Mouse (Mus musculus): ENCODE results near the gene Hoxb3. TPM values are rescaled to one million over a fixed set of nuclear protein-coding genes. Genes with fewer than 3 reads are reported as not detected.

The Hoxb3 gene
- polyA plus RNA-seq, 1 experiment from 2014 or later = 12.6 TPM

- peak overlapping the region; percentile 99 for H3K27ac ChIP-seq (replicated peaks)
- WGBS = 7% methylated on average over 6 of the region's 6 CpGs
- H3K27me3 ChIP-seq (replicated peaks) = no peaks in the 10 kb centered on the region
- peak overlapping the region; percentile 66 for H3K9ac ChIP-seq (replicated peaks)
- H3K4me1 ChIP-seq = peaks cover 95% of the 10 kb centered on the region
- H3K4me2 ChIP-seq = peak overlapping the region; percentile 87
- H3K36me3 ChIP-seq = no peaks in the 10 kb centered on the region
- H3K9me3 ChIP-seq (replicated peaks) = no peaks in the 10 kb centered on the region
- ATAC-seq (ENCODE audit: low FRiP score) = no peak
- H3K4me3 ChIP-seq (replicated peaks) = peak overlapping the region; percentile 19
These were observed 13.9 kb downstream of the Hoxb3 start for GRCm38 (mm10) chr11:96337026-96337425.

DNA sequence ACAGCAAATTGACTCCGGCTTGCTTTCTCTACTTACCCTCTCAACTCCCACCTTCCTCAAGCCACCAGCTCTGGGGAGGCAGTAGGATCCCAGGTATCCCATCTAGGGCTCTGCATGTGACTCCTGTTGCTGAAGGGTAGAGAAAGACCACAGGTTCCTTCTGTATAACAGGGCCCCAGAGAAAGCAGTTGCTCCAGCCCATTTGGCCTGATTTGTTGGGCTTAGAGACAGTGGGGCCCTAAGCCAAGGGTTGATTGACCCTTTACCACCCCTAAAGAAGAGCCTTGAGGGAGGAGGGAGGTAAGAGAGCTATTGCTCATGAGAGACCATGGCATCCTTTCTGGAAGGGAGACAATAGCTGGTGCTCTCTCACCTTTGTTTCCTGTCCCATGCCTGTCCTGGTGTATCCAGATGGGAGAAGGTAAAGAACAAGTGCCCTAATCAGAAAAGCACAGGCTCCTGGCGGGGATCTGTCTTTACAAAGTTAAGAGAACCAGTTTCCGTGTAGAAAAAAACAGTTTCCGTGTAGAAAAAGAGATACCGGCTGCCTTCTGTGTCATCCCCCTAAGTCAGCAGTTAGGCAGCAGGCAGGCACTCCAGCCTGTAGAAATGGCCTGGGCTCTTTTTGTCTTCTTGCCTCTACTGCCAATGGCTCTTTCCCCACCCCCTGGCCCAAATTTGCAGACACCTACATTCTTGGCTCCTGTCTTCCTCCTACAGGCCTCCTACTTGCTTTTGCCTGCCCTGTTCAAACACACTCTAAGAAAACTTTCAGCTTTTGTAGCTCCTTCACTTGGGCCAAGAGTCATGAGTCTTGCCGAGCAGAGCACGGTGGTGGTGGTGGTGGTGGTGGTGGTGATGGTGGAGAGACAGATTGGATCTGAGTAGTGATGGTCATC, 16.1 kb downstream of the Hoxb3 start:
- Histone ChIP-seq H3K9ac (replicated peaks) (peak overlapping the region; percentile 66), H3K4me1 (peaks cover 95% of the 10 kb centered on the region), H3K4me3 (replicated peaks) (peak overlapping the region; percentile 44), H3K9me3 (replicated peaks) (no peaks in the 10 kb centered on the region), H3K4me2 (peak overlapping the region; percentile 87), H3K36me3 (no peaks in the 10 kb centered on the region), H3K27me3 (replicated peaks) (no peaks in the 10 kb centered on the region), H3K27ac (replicated peaks) (peak overlapping the region; percentile 99)
- no peak for ATAC-seq (ENCODE audit: low FRiP score)
- 11% methylated on average over 7 of the region's 7 CpGs for WGBS

DNA sequence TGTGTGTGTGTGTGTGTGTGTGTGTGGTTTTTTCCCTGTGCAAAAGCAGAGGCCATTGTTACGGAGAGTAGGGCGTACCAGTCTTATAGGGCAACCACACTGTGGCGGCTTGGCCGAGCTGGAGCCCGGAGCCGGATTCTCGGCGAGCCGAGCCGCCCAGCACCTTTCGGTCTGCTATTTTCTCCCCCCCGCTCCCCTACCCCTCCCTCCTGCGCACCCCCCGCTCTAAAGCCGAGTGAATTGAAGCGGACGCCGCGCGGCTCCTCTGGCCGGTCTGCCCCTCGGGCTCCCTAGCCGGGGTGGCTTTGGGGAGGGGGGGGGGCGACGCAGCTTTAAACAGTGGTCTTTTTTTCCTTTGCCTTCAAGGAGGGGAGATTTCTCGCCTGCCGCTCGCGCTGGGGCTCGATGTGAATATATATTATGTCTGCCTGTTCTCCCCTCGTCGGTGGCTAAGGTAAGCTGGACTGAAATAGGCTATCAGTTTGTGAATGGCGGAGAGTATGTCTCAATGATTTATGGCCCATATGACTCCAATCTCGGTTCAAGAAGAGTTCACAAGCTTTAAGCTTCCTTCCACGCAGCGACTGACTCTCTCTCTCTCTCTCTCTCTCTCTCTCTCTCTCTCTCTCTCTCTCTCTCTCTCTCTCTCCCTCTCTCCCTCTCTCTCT, 17.7 kb downstream of the Hoxb3 start:
- Histone ChIP-seq H3K36me3 (no peaks in the 10 kb centered on the region), H3K27ac (replicated peaks) (peak overlapping the region; percentile 99), H3K4me2 (peak overlapping the region; percentile 87), H3K4me3 (replicated peaks) (peak overlapping the region; percentile 44), H3K27me3 (replicated peaks) (no peaks in the 10 kb centered on the region), H3K9me3 (replicated peaks) (no peaks in the 10 kb centered on the region), H3K4me1 (peaks cover 95% of the 10 kb centered on the region), H3K9ac (replicated peaks) (peak overlapping the region; percentile 66)
- WGBS = under 1% methylated on average over 36 of the region's 36 CpGs
- ATAC-seq (ENCODE audit: low FRiP score) = peak; percentile 65

DNA sequence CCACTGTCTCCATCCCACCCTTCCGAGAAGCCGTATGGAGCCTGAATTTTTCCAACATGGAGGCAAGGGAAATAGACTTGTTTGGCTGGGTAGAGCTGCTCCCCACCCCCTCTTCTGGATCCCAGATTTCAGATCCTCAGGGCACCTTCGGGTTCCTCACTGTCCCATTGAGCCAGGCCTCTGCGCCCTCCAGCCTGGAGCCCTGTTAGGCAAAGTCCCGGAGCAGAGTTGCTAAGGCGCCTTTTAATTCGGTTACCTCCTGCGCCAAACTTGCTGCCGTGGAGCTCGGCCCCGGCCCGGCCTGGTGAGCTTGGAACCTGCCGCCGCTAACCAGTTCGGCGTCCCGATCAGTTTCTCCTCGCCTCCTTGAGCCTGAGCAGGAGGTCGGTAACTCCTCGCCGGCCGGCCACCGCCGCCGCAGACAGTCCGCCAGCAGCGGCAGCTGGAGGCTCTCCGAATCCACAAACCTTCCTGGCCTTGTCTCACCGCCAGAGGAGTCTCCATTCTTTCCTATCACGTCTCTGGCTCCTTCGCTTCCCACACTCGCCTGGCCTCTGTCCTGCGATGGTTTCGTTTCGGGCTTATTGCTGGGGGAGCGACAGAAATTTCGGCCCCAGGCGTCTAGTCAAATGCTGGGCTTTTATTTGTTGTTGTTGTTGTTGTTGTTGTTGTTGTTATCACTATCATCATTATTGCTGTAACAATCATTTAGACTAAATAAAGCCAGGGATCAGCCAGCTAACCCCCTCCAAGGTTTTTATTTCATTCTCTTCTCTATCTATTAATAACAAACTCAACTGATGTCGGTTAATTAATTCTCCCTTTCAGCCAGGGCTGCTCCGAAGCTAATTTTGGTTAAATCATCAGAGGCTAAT, 18.8 kb downstream of the Hoxb3 start:
- Histone ChIP-seq H3K4me2 (peak overlapping the region; percentile 87), H3K27ac (replicated peaks) (peak overlapping the region; percentile 99), H3K4me3 (replicated peaks) (peak overlapping the region; percentile 44), H3K36me3 (no peaks in the 10 kb centered on the region), H3K9me3 (replicated peaks) (no peaks in the 10 kb centered on the region), H3K4me1 (peaks cover 95% of the 10 kb centered on the region), H3K27me3 (replicated peaks) (no peaks in the 10 kb centered on the region), H3K9ac (replicated peaks) (peak overlapping the region; percentile 66)
- ATAC-seq (ENCODE audit: low FRiP score) = no peak
- 2% methylated on average over 40 of the region's 40 CpGs for WGBS

DNA sequence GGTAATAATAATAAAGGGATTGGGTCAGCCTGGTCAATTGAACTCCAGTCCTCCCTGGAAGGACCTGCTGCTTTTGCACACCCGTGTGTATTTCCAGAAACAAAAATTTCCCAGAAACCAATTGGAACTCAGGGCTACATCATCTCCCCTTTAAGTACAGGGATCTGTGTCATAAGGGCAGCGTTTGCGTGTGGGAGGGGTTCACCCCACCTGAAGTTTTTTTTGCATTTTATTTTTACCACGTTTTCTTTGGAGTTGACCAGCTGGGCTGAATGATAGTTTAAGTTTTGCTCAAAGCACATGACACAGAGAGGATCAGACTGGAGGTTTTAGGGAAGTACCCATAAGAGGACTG, 19.4 kb downstream of the Hoxb3 start:
- Histone ChIP-seq H3K27me3 (replicated peaks) (no peaks in the 10 kb centered on the region), H3K9me3 (replicated peaks) (no peaks in the 10 kb centered on the region), H3K27ac (replicated peaks) (peak overlapping the region; percentile 99), H3K4me2 (peak overlapping the region; percentile 87), H3K9ac (replicated peaks) (peak overlapping the region; percentile 66), H3K4me3 (replicated peaks) (peak overlapping the region; percentile 44), H3K36me3 (no peaks in the 10 kb centered on the region), H3K4me1 (peaks cover 93% of the 10 kb centered on the region)
- no peak for ATAC-seq (ENCODE audit: low FRiP score)
- 4% methylated on average over 4 of the region's 4 CpGs for WGBS

GRCm38 (mm10) chr11:96343206-96343745, 20.1 kb downstream of the Hoxb3 start:
- WGBS = 10% methylated on average over 2 of the region's 2 CpGs
- Histone ChIP-seq H3K27me3 (replicated peaks) (no peaks in the 10 kb centered on the region), H3K4me2 (peak overlapping the region; percentile 87), H3K27ac (replicated peaks) (peak overlapping the region; percentile 99), H3K9ac (replicated peaks) (peak overlapping the region; percentile 66), H3K9me3 (replicated peaks) (no peaks in the 10 kb centered on the region), H3K36me3 (no peaks in the 10 kb centered on the region), H3K4me3 (replicated peaks) (peak overlapping the region; percentile 44), H3K4me1 (peaks cover 92% of the 10 kb centered on the region)
- no peak for ATAC-seq (ENCODE audit: low FRiP score)

- H3K27me3 ChIP-seq (replicated peaks) = no peaks in the 10 kb centered on the region
- H3K4me2 ChIP-seq = peak overlapping the region; percentile 87
- H3K4me1 ChIP-seq = peaks cover 92% of the 10 kb centered on the region
- H3K9ac ChIP-seq (replicated peaks) = peak overlapping the region; percentile 66
- H3K36me3 ChIP-seq = no peaks in the 10 kb centered on the region
- H3K27ac ChIP-seq (replicated peaks) = peak overlapping the region; percentile 99
- peak overlapping the region; percentile 44 for H3K4me3 ChIP-seq (replicated peaks)
- 0 out of 2 replicates have a peak, but pooled peaks have one; percentile 11 for ATAC-seq (ENCODE audit: low FRiP score)
- H3K9me3 ChIP-seq (replicated peaks) = no peaks in the 10 kb centered on the region
- 7% methylated on average over 39 of the region's 40 CpGs for WGBS
These were observed 21.1 kb downstream of the Hoxb3 start for GRCm38 (mm10) chr11:96344061-96344877.

- ATAC-seq (ENCODE audit: low FRiP score) = no peak
- H3K27ac ChIP-seq (replicated peaks) = peak overlapping the region; percentile 99
- peaks cover 92% of the 10 kb centered on the region for H3K4me1 ChIP-seq
- H3K27me3 ChIP-seq (replicated peaks) = no peaks in the 10 kb centered on the region
- 4% methylated on average over 6 of the region's 6 CpGs for WGBS
- peak overlapping the region; percentile 87 for H3K4me2 ChIP-seq
- H3K9ac ChIP-seq (replicated peaks) = peak overlapping the region; percentile 66
- H3K9me3 ChIP-seq (replicated peaks) = no peaks in the 10 kb centered on the region
- H3K36me3 ChIP-seq = no peaks in the 10 kb centered on the region
- H3K4me3 ChIP-seq (replicated peaks) = peak overlapping the region; percentile 44
These were observed 21.7 kb downstream of the Hoxb3 start for GRCm38 (mm10) chr11:96344878-96345159.

GRCm38 (mm10) chr11:96345220-96345892, 22.2 kb downstream of the Hoxb3 start:
- no peaks in the 10 kb centered on the region for H3K27me3 ChIP-seq (replicated peaks)
- no peaks in the 10 kb centered on the region for H3K9me3 ChIP-seq (replicated peaks)
- peak overlapping the region; percentile 66 for H3K9ac ChIP-seq (replicated peaks)
- H3K36me3 ChIP-seq = no peaks in the 10 kb centered on the region
- peak overlapping the region; percentile 87 for H3K4me2 ChIP-seq
- peak overlapping the region; percentile 44 for H3K4me3 ChIP-seq (replicated peaks)
- ATAC-seq (ENCODE audit: low FRiP score) = no peak
- 4% methylated on average over 46 of the region's 56 CpGs for WGBS
- peak overlapping the region; percentile 99 for H3K27ac ChIP-seq (replicated peaks)
- peaks cover 92% of the 10 kb centered on the region for H3K4me1 ChIP-seq
